Comparison of ENCODE assay signal across 11 mouse cellular contexts in the genomic region with DNA sequence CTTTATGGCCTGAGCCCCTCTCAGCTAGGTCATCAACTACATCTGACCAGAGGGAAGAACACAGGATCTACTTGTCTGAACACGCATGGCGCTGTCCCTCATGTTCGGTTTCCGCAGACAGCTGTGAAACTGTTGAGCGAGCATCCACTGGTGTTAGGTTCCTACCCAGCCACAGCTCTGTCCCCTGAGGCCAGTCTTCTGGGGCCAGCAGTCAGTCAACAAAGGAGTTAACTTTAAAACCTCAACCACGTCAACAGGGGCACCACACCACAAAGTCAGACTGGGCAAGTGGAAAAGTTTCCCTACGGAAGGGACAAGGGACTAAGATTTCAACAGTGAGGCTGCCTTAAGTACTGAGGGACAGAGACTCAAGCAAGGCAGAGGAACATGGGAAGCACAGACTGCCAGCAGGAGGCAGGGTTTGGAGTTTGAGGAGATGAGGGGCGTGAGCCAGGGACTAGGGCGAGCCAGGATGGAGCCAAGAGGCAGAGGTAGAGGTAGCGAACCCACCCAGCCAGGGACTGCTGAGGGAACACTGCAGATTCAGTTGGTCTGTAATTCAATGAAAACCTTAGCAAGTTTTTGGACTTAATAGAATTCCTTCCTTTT. TPM values are rescaled to one million over a fixed set of nuclear protein-coding genes. Genes with fewer than 3 reads are reported as not detected.
A peak's percentile ranks its signal among the peaks of the same experiment; 100 is the strongest.
DNase-seq lines count a peak whose midpoint lies in the region; ATAC-seq and TF ChIP-seq lines count a peak whose summit lies in the region.
"Had no signal": no experiment of that assay in that cellular context is flagged by ENCODE, and none has a peak within 500 bp of the region (broad histone marks: within the 10 kb centered on the region; RNA-seq: fewer than 3 reads in every experiment).

No protein-coding gene starts in this region.

- DNase-seq in cerebellum, postnatal 25 days, result peak; percentile 23 to 30
- no peak for DNase-seq in cerebellum, adult 18-20 months
- DNase-seq in kidney, postnatal 0 days (ENCODE audit: low spot score), result no peak
- DNase-seq in kidney, adult 9 months, result no peak
- peak; percentile 44 to 53 for DNase-seq in B cell, adult 2 months
- no peak for DNase-seq in frontal cortex, adult 2 months (ENCODE audit: extremely low spot score in 1 of 2, low spot score in 1 of 2)
- DNase-seq in right cerebral cortex, adult 18-20 months, result no peak

- H3K4me3 ChIP-seq in kidney, postnatal 0 days (replicated peaks; ENCODE audit: low read depth, low read length), result no peak overlapping the region
- H3K4me3 ChIP-seq in embryonic facial prominence, embryonic 13.5 days, result no peak overlapping the region
- H3K4me3 ChIP-seq: forebrain, embryonic 15.5 days; midbrain, embryonic 12.5 days; neural tube, embryonic 15.5 days had no signal

- no peaks in the 10 kb centered on the region for H3K9me3 ChIP-seq in kidney, postnatal 0 days (replicated peaks; ENCODE audit: low read length)
- H3K9me3 ChIP-seq in embryonic facial prominence, embryonic 13.5 days, result no peaks in the 10 kb centered on the region
- H3K9me3 ChIP-seq: forebrain, embryonic 15.5 days; midbrain, embryonic 12.5 days; neural tube, embryonic 15.5 days had no signal

- peak overlapping the region; percentile 62 for H3K27ac ChIP-seq in kidney, postnatal 0 days
- H3K27ac ChIP-seq in embryonic facial prominence, embryonic 13.5 days, result no peak overlapping the region; the same call in 1 of the 2 replicates
- H3K27ac ChIP-seq: forebrain, embryonic 15.5 days; midbrain, embryonic 12.5 days; neural tube, embryonic 15.5 days had no signal

- WGBS in kidney, postnatal 0 days, result 58% methylated on average over 10 of the region's 10 CpGs
- WGBS in embryonic facial prominence, embryonic 13.5 days, result 50% methylated on average over 10 of the region's 10 CpGs

- H3K9ac ChIP-seq in kidney, postnatal 0 days (ENCODE audit: low read depth, low read length), result no peak overlapping the region
- H3K9ac ChIP-seq in embryonic facial prominence, embryonic 13.5 days, result 0 out of 2 replicates have a peak overlapping the region, but pooled peaks have one; percentile 11
- H3K9ac ChIP-seq: forebrain, embryonic 15.5 days; midbrain, embryonic 12.5 days; neural tube, embryonic 15.5 days had no signal

- H3K4me2 ChIP-seq in kidney, postnatal 0 days (ENCODE audit: low read length), result no peak overlapping the region
- peak overlapping the region; percentile 5; the same call in 1 of the 2 replicates for H3K4me2 ChIP-seq in embryonic facial prominence, embryonic 13.5 days
- H3K4me2 ChIP-seq: forebrain, embryonic 15.5 days; midbrain, embryonic 12.5 days; neural tube, embryonic 15.5 days had no signal

- peaks cover 81% of the 10 kb centered on the region for H3K4me1 ChIP-seq in kidney, postnatal 0 days (replicated peaks; ENCODE audit: insufficient read depth, low read length)
- H3K4me1 ChIP-seq in embryonic facial prominence, embryonic 13.5 days, result peaks cover 84% of the 10 kb centered on the region

- ATAC-seq in kidney, postnatal 0 days (replicated peaks; ENCODE audit: low FRiP score, low read depth), result no peak
- ATAC-seq in embryonic facial prominence, embryonic 13.5 days (ENCODE audit: insufficient number of reproducible peaks, insufficient read depth, low FRiP score, low TSS enrichment, low read depth), result no peak
- ATAC-seq: forebrain, embryonic 15.5 days had no signal

- no peaks in the 10 kb centered on the region for H3K36me3 ChIP-seq in kidney, postnatal 0 days (ENCODE audit: insufficient read depth, low read length)
- H3K36me3 ChIP-seq in embryonic facial prominence, embryonic 13.5 days, result no peaks in the 10 kb centered on the region
- H3K36me3 ChIP-seq: forebrain, embryonic 15.5 days; midbrain, embryonic 12.5 days; neural tube, embryonic 15.5 days had no signal

- peak; percentile 53; the same call in 1 of the 2 replicates for TF ChIP-seq CTCF in kidney, postnatal 0 days (IDR thresholded peaks at IDR 0.05; ENCODE audit: low read depth)

- H3K27me3 ChIP-seq in kidney, postnatal 0 days (ENCODE audit: insufficient read depth, low read length), result no peaks in the 10 kb centered on the region
- H3K27me3 ChIP-seq in embryonic facial prominence, embryonic 13.5 days, result no peaks in the 10 kb centered on the region
- H3K27me3 ChIP-seq: forebrain, embryonic 15.5 days; midbrain, embryonic 12.5 days; neural tube, embryonic 15.5 days had no signal

RNA-seq across cellular contexts. Expression of a gene that starts 7.0 kb away (rescaled TPM):
- polyA plus RNA-seq in kidney, postnatal 0 days (2015; fragmentation: Nextera tagmentation; extraction: Ambion mirVana), result 30.3 and 33.1 TPM in 2 replicates
- 16.1 and 20.5 TPM in 2 replicates for polyA plus RNA-seq in embryonic facial prominence, embryonic 13.5 days (2015; fragmentation: Nextera tagmentation; extraction: Ambion mirVana)
- 28.7 and 35.3 TPM in 2 replicates for polyA plus RNA-seq in frontal cortex, adult 2 months (2012; rRNA removed)

Comparison
In these comparisons a context has a peak if more than half of its experiments do, and no peak if none do; other contexts are left out.
1. DNase-seq: peak in cerebellum, postnatal 25 days (2 of 2) and B cell, adult 2 months (2 of 2); none in cerebellum, adult 18-20 months (0 of 2), kidney, postnatal 0 days (single experiment), kidney, adult 9 months (single experiment), frontal cortex, adult 2 months (0 of 2) and right cerebral cortex, adult 18-20 months (single experiment).